Mouse (Mus musculus): ENCODE results near the gene Arhgap25.
"Not testable (repeated sequence)": the region's sequence is repeated elsewhere in the genome, so short reads cannot be mapped to it uniquely, and the experiment has no call there.

The Arhgap25 gene

GRCm38 (mm10) chr6:87535651-87536050 is 2.6 kb upstream of the Arhgap25 start:
- DNase-seq (ENCODE audit: low spot score in 2 of 2) = no peak

- DNase-seq (ENCODE audit: low spot score in 2 of 2) = no peak
Observed at GRCm38 (mm10) chr6:87534855-87535575, 2.0 kb upstream of the Arhgap25 start.

- DNase-seq (ENCODE audit: low spot score in 2 of 2) = no peak
Observed at GRCm38 (mm10) chr6:87531456-87532015, 1.5 kb downstream of the Arhgap25 start.

GRCm38 (mm10) chr6:87530386-87530785 is 2.7 kb downstream of the Arhgap25 start:
- DNase-seq (ENCODE audit: low spot score in 2 of 2) = no peak

- no peak for DNase-seq (ENCODE audit: low spot score in 2 of 2)
Observed at GRCm38 (mm10) chr6:87527846-87528557, 5.1 kb downstream of the Arhgap25 start.

GRCm38 (mm10) chr6:87527366-87527765 is 5.7 kb downstream of the Arhgap25 start:
- no peak for DNase-seq (ENCODE audit: low spot score in 2 of 2)

- DNase-seq (ENCODE audit: low spot score in 2 of 2) = no peak
Observed at GRCm38 (mm10) chr6:87525126-87525525, 7.9 kb downstream of the Arhgap25 start.

- no peak for DNase-seq (ENCODE audit: low spot score in 2 of 2)
Observed at GRCm38 (mm10) chr6:87524281-87524680, 8.8 kb downstream of the Arhgap25 start.

- DNase-seq (ENCODE audit: low spot score in 2 of 2) = no peak
Observed at GRCm38 (mm10) chr6:87523736-87524135, 9.3 kb downstream of the Arhgap25 start.

- no peak for DNase-seq (ENCODE audit: low spot score in 2 of 2)
Observed at GRCm38 (mm10) chr6:87523085-87523484, 10.0 kb downstream of the Arhgap25 start.

- peak; percentile 43 to 65 for DNase-seq (ENCODE audit: low spot score in 2 of 2)
Observed at GRCm38 (mm10) chr6:87522236-87522635, 10.8 kb downstream of the Arhgap25 start.

GRCm38 (mm10) chr6:87521705-87522104 is 11.4 kb downstream of the Arhgap25 start:
- not testable (repeated sequence) for DNase-seq (ENCODE audit: low spot score in 2 of 2)

- no peak for DNase-seq (ENCODE audit: low spot score in 2 of 2)
Observed at GRCm38 (mm10) chr6:87520572-87520971, 12.5 kb downstream of the Arhgap25 start.

GRCm38 (mm10) chr6:87519809-87520208 is 13.2 kb downstream of the Arhgap25 start:
- DNase-seq (ENCODE audit: low spot score in 2 of 2) = no peak

- no peak for DNase-seq (ENCODE audit: low spot score in 2 of 2)
Observed at GRCm38 (mm10) chr6:87518622-87519021, 14.4 kb downstream of the Arhgap25 start.

GRCm38 (mm10) chr6:87517753-87518409 is 15.2 kb downstream of the Arhgap25 start:
- DNase-seq (ENCODE audit: low spot score in 2 of 2) = no peak

- DNase-seq (ENCODE audit: low spot score in 2 of 2) = no peak
Observed at GRCm38 (mm10) chr6:87514321-87514720, 18.7 kb downstream of the Arhgap25 start.

- peak; percentile 64 to 75 for DNase-seq (ENCODE audit: low spot score in 2 of 2)
Observed at GRCm38 (mm10) chr6:87513046-87513767, 19.9 kb downstream of the Arhgap25 start.

- DNase-seq (ENCODE audit: low spot score in 2 of 2) = no peak
Observed at GRCm38 (mm10) chr6:87510999-87511398, 22.1 kb downstream of the Arhgap25 start.

- DNase-seq (ENCODE audit: low spot score in 2 of 2) = no peak
Observed at GRCm38 (mm10) chr6:87509806-87510205, 23.3 kb downstream of the Arhgap25 start.

GRCm38 (mm10) chr6:87504875-87505274 is 28.2 kb downstream of the Arhgap25 start:
- no peak for DNase-seq (ENCODE audit: low spot score in 2 of 2)

- DNase-seq (ENCODE audit: low spot score in 2 of 2) = no peak
Observed at GRCm38 (mm10) chr6:87503976-87504375, 29.1 kb downstream of the Arhgap25 start.

All from cerebellum, postnatal 4 days (tissue).